Mouse (Mus musculus) left cerebral cortex, postnatal 25 days (tissue): Measurements from ENCODE around the gene Map3k21. TPM values are rescaled to one million over a fixed set of nuclear protein-coding genes. Genes with fewer than 3 reads are reported as not detected.

Experiments used
- total RNA-seq, 2 experiments: library from RNA; stranded (reverse); gene quantifications; 2 replicates each; pipeline ENCODE4 v1.2.3; 2021

Map3k21 gene
- total RNA-seq, 2 experiments from 2014 or later = 1.7 to 2.6 TPM

Other genes starting within 250 kb of the Map3k21 start
- gene Map10, start 240.6 kb upstream of the Map3k21 start, total RNA-seq = 1 to 10 TPM; 4.7 to 5.5 TPM
- 10 to 100 TPM; 23.8 to 25.2 TPM for gene Ntpcr, start 180.5 kb upstream of the Map3k21 start, total RNA-seq
- gene Pcnx2, start 12.1 kb upstream of the Map3k21 start, total RNA-seq = 10 to 100 TPM; 81.8 to 86.2 TPM
- 100 to 1,000 TPM; 102 TPM for gene Kcnk1, start 84.7 kb downstream of the Map3k21 start, total RNA-seq